Mouse (Mus musculus) stomach, embryonic 14.5 days (tissue): ENCODE measurements around the gene Ublcp1. TPM values are rescaled to one million over a fixed set of nuclear protein-coding genes. Genes with fewer than 3 reads are reported as not detected.

Experiments
- ATAC-seq: fragments of 200-750 bp; cut with Nextera tagmentation; 2 replicates; pipeline ENCODE4 v1.8.0; 2017; ENCODE audit warnings: low read depth, moderate TSS enrichment; ENCODE audit not compliant: insufficient number of reproducible peaks, insufficient read depth, low FRiP score
- H3K27ac ChIP-seq: fragments of 300-500 bp; sonication (generic); 2 replicates; pipeline ENCODE4 v1.5.1; 2014; ENCODE audit warnings: mild to moderate bottlenecking, low read length, moderate library complexity, mixed read lengths
- H3K27me3 ChIP-seq: fragments of 300-500 bp; sonication (generic); 2 replicates; pipeline ENCODE4 v1.6.1; 2014; ENCODE audit warnings: low read length, control low read depth, mixed read lengths; ENCODE audit not compliant: control insufficient read depth, insufficient read depth
- H3K36me3 ChIP-seq: fragments of 300-500 bp; sonication (generic); 2 replicates; pipeline ENCODE4 v1.6.1; 2014; ENCODE audit warnings: mild to moderate bottlenecking, control low read depth, low read length, moderate library complexity, mixed read lengths; ENCODE audit not compliant: control insufficient read depth, insufficient read depth
- H3K4me1 ChIP-seq: fragments of 300-500 bp; sonication (generic); 2 replicates; pipeline ENCODE4 v1.6.1; 2014; ENCODE audit warnings: low read length, control low read depth, mixed read lengths; ENCODE audit not compliant: control insufficient read depth, insufficient read depth
- H3K4me2 ChIP-seq: fragments of 300-500 bp; sonication (generic); replicated peaks from 2 replicates; pipeline ENCODE4 v1.6.1; 2014; ENCODE audit warnings: low read depth, low read length, control low read depth
- H3K4me3 ChIP-seq: fragments of 300-500 bp; sonication (generic); 2 replicates; pipeline ENCODE4 v1.5.1; 2014; ENCODE audit warnings: low read depth, low read length, control low read depth
- H3K9ac ChIP-seq: fragments of 300-500 bp; sonication (generic); replicated peaks from 2 replicates; pipeline ENCODE4 v1.6.1; 2014; ENCODE audit warnings: low read depth, mild to moderate bottlenecking, control low read depth, low read length, moderate library complexity, mixed read lengths
- H3K9me3 ChIP-seq: fragments of 300-500 bp; sonication (generic); 2 replicates; pipeline ENCODE4 v1.6.1; 2016; ENCODE audit warnings: low read depth, low read length, control low read depth; ENCODE audit not compliant: control insufficient read depth
- WGBS: fragments of 180-500 bp; shearing (Covaris S2); extraction: QIAGEN DNeasy Blood & Tissue Kit; methylation state at CpG from one replicate; pipeline ENCODE4 v1.1.7; 2014; 5-methylcytosine and 5-hydroxymethylcytosine counted together
- polyA plus RNA-seq: library from polyadenylated mRNA; unstranded; fragments of >200 nt; fragmentation: Nextera tagmentation; extraction: Ambion mirVana; gene quantifications from 2 replicates; pipeline ENCODE4 v1.2.1, GENCODE M21; 2014

Gene Ublcp1
- polyA plus RNA-seq, 1 experiment from 2014 or later, result 61.9 TPM

GRCm38 (mm10) chr11:44512044-44513025, 42.0 kb upstream of the Ublcp1 start:
- H3K4me2 ChIP-seq, result no peak overlapping the region

GRCm38 (mm10) chr11:44510371-44510770, 40.1 kb upstream of the Ublcp1 start:
- no peak overlapping the region for H3K27ac ChIP-seq
- WGBS, result 82% methylated on average over 7 of the region's 7 CpGs
- H3K4me3 ChIP-seq, result no peak overlapping the region
- no peaks in the 10 kb centered on the region for H3K4me1 ChIP-seq
- no peak overlapping the region for H3K4me2 ChIP-seq
- no peak overlapping the region for H3K9ac ChIP-seq
- no peaks in the 10 kb centered on the region for H3K9me3 ChIP-seq
- ATAC-seq, result no peak
- H3K36me3 ChIP-seq, result no peaks in the 10 kb centered on the region
- no peaks in the 10 kb centered on the region for H3K27me3 ChIP-seq

More at GRCm38 (mm10) chr11:44512044-44513025, 42.0 kb upstream of the Ublcp1 start:
- Histone ChIP-seq H3K27me3 (no peaks in the 10 kb centered on the region), H3K9me3 (no peaks in the 10 kb centered on the region), H3K36me3 (no peaks in the 10 kb centered on the region), H3K9ac (no peak overlapping the region), H3K27ac (no peak overlapping the region), H3K4me3 (no peak overlapping the region), H3K4me1 (0 out of 2 replicates have a peak, but pooled peaks cover 2% of the 10 kb centered on the region)
- ATAC-seq, result peak; percentile 53; the same call in 1 of the 2 replicates
- 65% methylated on average over 14 of the region's 14 CpGs for WGBS

GRCm38 (mm10) chr11:44509906-44510305, 39.6 kb upstream of the Ublcp1 start:
- no peak overlapping the region for H3K27ac ChIP-seq
- no peak overlapping the region for H3K4me3 ChIP-seq
- no peaks in the 10 kb centered on the region for H3K36me3 ChIP-seq
- H3K4me2 ChIP-seq, result no peak overlapping the region
- no peak for ATAC-seq
- no peak overlapping the region for H3K9ac ChIP-seq
- H3K4me1 ChIP-seq, result no peaks in the 10 kb centered on the region
- 75% methylated on average over 2 of the region's 2 CpGs for WGBS
- no peaks in the 10 kb centered on the region for H3K27me3 ChIP-seq
- H3K9me3 ChIP-seq, result no peaks in the 10 kb centered on the region

DNA sequence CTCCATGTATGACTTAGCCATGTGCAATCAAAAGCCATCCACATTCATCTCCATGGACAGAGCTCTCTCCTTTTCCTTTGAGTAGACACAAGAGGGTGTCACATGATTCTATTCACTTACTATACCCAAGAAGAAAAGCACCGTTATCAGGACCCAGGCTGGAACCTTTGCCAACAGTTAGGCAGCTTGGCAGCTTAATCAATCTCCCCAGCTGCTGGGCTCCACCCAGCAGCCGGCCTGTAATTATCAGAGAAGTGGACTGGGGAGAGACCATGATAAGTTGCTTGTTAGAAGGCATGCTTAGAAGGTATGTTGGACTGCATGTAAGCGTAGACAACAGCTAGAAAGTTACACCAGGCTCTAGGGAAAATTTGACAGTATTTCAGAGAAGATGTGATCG, 38.6 kb upstream of the Ublcp1 start:
- no peaks in the 10 kb centered on the region for H3K4me1 ChIP-seq
- H3K27ac ChIP-seq, result no peak overlapping the region
- H3K36me3 ChIP-seq, result no peaks in the 10 kb centered on the region
- H3K4me3 ChIP-seq, result no peak overlapping the region
- H3K9me3 ChIP-seq, result no peaks in the 10 kb centered on the region
- peak; percentile 79; the same call in 1 of the 2 replicates for ATAC-seq
- H3K9ac ChIP-seq, result no peak overlapping the region
- no peaks in the 10 kb centered on the region for H3K27me3 ChIP-seq
- 44% methylated on average over 4 of the region's 4 CpGs for WGBS
- H3K4me2 ChIP-seq, result no peak overlapping the region

- Histone ChIP-seq H3K4me2 (no peak overlapping the region), H3K4me3 (no peak overlapping the region), H3K27ac (no peak overlapping the region), H3K9me3 (no peaks in the 10 kb centered on the region), H3K36me3 (no peaks in the 10 kb centered on the region), H3K4me1 (no peaks in the 10 kb centered on the region), H3K27me3 (no peaks in the 10 kb centered on the region), H3K9ac (no peak overlapping the region)
- no peak for ATAC-seq
- 85% methylated on average over 3 of the region's 3 CpGs for WGBS
Measured at GRCm38 (mm10) chr11:44504761-44505160, 34.5 kb upstream of the Ublcp1 start.

GRCm38 (mm10) chr11:44504146-44504545, 33.8 kb upstream of the Ublcp1 start:
- WGBS, result 87% methylated on average over 7 of the region's 7 CpGs
- H3K9ac ChIP-seq, result no peak overlapping the region
- no peak for ATAC-seq
- H3K4me3 ChIP-seq, result no peak overlapping the region
- H3K9me3 ChIP-seq, result no peaks in the 10 kb centered on the region
- H3K4me1 ChIP-seq, result no peaks in the 10 kb centered on the region
- no peak overlapping the region for H3K4me2 ChIP-seq
- H3K27ac ChIP-seq, result no peak overlapping the region
- H3K36me3 ChIP-seq, result no peaks in the 10 kb centered on the region
- H3K27me3 ChIP-seq, result no peaks in the 10 kb centered on the region

GRCm38 (mm10) chr11:44502931-44503330, 32.6 kb upstream of the Ublcp1 start:
- WGBS, result 60% methylated on average over 5 of the region's 5 CpGs
- no peak overlapping the region for H3K4me2 ChIP-seq
- no peak for ATAC-seq
- no peaks in the 10 kb centered on the region for H3K36me3 ChIP-seq
- no peak overlapping the region for H3K27ac ChIP-seq
- H3K27me3 ChIP-seq, result no peaks in the 10 kb centered on the region
- no peaks in the 10 kb centered on the region for H3K4me1 ChIP-seq
- no peaks in the 10 kb centered on the region for H3K9me3 ChIP-seq
- H3K4me3 ChIP-seq, result no peak overlapping the region
- no peak overlapping the region for H3K9ac ChIP-seq

GRCm38 (mm10) chr11:44501477-44501876, 31.2 kb upstream of the Ublcp1 start:
- WGBS, result 85% methylated on average over 2 of the region's 2 CpGs
- H3K4me3 ChIP-seq, result no peak overlapping the region
- H3K36me3 ChIP-seq, result no peaks in the 10 kb centered on the region
- H3K9ac ChIP-seq, result no peak overlapping the region
- H3K4me2 ChIP-seq, result no peak overlapping the region
- no peaks in the 10 kb centered on the region for H3K27me3 ChIP-seq
- H3K9me3 ChIP-seq, result no peaks in the 10 kb centered on the region
- no peak for ATAC-seq
- H3K4me1 ChIP-seq, result no peaks in the 10 kb centered on the region
- no peak overlapping the region for H3K27ac ChIP-seq
